Mouse (Mus musculus) embryonic fibroblast, embryonic 13.5 days (primary cell): ENCODE measurements at regions not wholly inside any gene's neighbourhood (a gene's known extent, or its start where the extent isn't known, plus 50 kb on each side); places are given as distances from the start of the nearest gene placed in this dataset.
A peak's percentile ranks its signal among the peaks of the same experiment; 100 is the strongest.

Source experiments
- H3K27ac ChIP-seq: 2 replicates; pipeline ENCODE4 v1.5.1; 2012; ENCODE audit warnings: low read length, control low read depth, inconsistent platforms; ENCODE audit not compliant: insufficient read depth
- H3K4me1 ChIP-seq: 2 replicates; pipeline ENCODE4 v1.6.1; 2011; ENCODE audit warnings: low read length; ENCODE audit not compliant: control insufficient read depth, insufficient read depth
- H3K4me3 ChIP-seq: 2 replicates; pipeline ENCODE4 v1.5.1; 2011; ENCODE audit warnings: mild to moderate bottlenecking, control low read depth, low read length; ENCODE audit not compliant: insufficient read depth
- CTCF ChIP-seq: IDR thresholded peaks from 2 replicates; pipeline ENCODE4 v1.5.1; 2011; ENCODE audit warnings: mild to moderate bottlenecking, control low read depth, low read length, moderate library complexity, borderline replicate concordance; ENCODE audit not compliant: insufficient read depth
- POLR2A ChIP-seq: IDR thresholded peaks from 2 replicates; pipeline ENCODE4 v1.6.1; 2011; ENCODE audit warnings: low read depth, mild to moderate bottlenecking, control low read depth, low read length, moderate library complexity

DNA sequence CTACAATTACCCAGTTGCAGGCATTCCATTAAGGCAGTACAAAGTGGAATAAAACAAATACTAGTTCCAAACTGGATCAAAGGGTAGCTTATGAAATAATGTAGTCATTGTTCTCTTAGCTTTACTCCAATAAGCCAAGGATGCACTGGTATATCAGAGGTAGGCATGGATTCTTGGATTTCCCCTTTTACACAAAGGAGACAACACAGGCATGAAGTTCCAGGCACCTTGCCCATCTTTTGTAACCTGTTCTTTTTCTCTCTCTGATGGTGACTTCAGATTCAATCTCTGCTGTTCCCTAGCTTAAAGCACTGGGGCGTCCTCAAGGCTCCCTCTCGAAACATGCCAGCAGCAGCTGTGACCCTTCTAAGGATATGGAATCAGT lies 613.5 kb upstream of the A1bg start:
- peak overlapping the region; percentile 28; the same call in 1 of the 2 replicates for H3K27ac ChIP-seq
- H3K4me3 ChIP-seq, result no peak overlapping the region
- H3K4me1 ChIP-seq, result peaks cover 9% of the 10 kb centered on the region
- no peak for TF ChIP-seq POLR2A
- TF ChIP-seq CTCF, result no peak

DNA sequence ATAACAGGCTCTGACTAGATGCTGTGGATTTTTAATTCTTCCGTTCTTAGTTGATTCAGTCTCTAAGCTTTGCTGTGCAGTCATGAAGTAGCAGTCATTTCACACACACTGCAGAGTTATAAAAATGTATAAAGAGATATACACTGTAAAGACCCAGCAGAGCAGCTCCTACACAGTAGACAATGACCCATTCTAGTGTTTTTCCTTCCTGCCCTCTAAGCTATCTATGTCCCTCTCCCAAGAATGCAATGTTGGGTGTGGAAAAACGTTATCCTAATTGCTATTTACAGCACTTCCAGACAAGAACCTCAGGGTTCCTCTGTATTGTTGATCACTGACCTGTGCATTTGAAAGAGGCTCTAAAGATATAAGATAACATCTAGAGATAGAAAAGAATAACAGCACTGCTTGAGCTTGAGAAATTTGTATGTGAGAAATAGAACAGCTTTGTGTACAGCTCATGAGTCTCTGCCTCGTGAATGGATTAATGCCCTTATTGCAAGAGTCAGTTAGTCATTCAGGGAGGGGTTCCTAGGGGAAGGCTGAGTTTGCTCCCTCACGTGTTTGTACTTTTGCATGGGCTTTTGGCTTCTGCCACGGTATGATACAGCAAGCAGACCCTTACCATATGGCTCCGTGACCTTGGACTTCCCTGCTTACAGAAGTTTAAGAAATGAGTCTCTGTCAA lies 613.0 kb upstream of the A1bg start:
- TF ChIP-seq CTCF (no peak), POLR2A (no peak)
- Histone ChIP-seq H3K4me3 (no peak overlapping the region), H3K4me1 (peaks cover 9% of the 10 kb centered on the region), H3K27ac (peak overlapping the region; percentile 63)

DNA sequence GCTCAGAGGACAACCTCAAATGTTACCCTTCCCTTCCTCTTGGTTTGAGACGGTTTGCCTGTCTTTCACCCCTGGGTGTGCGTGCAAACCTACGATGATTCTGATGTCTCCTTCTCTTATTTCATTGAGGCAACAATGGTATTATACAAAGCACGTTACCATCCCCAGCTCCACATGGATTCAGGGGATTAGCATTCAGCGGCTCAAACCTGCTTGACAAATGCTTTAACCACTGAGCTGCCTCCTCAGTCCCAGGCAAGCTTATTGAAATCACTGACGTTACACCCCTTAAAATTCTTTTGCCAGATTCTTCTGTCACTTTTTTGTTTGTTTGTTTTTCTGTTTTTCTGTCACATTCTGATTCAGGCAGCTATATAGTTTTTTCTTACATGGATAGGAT lies 612.4 kb upstream of the A1bg start:
- Histone ChIP-seq H3K27ac (no peak overlapping the region), H3K4me1 (peaks cover 9% of the 10 kb centered on the region), H3K4me3 (no peak overlapping the region)
- TF ChIP-seq CTCF (no peak), POLR2A (no peak)

DNA sequence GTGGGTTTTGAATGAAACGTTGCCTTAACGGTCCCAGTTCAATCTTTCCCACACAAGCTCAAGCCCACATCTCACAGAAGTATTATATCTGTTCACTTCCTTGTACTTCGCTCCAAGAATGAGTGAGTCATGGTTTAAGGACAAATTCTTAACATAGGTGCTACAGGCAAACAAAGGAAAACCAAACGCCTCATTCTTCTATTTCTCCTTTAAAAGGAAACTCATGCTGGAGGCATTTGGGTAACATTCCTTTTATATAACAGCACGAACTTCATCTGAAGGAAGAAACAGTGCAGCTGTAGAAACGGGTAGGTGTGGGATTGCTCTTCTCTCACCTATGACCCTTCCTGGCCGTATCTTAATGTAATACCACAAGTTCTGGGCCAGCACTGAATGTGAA lies 610.0 kb upstream of the A1bg start:
- TF ChIP-seq CTCF, result no peak
- no peak for TF ChIP-seq POLR2A
- peaks cover 9% of the 10 kb centered on the region for H3K4me1 ChIP-seq
- no peak overlapping the region for H3K4me3 ChIP-seq
- H3K27ac ChIP-seq, result peak overlapping the region; percentile 91

DNA sequence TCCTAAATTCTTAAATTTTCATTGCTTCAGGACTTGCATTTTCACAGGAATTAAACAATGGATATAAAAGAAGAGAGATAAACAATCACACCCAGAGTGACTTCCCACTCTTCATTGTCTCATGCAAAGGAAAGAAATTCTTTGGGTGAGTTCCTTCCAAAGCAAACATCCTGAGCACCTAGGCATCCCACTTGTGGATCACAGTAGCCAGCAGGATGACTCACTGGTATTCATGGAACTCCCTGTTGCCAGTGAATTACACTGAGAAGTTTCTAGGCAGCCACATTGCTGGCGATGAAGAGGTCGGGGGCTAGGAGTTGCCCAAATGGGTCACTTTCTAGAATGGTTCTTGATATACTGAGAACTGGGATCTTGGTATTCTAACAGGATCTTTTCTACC lies 609.2 kb upstream of the A1bg start:
- no peak for TF ChIP-seq CTCF
- no peak for TF ChIP-seq POLR2A

DNA sequence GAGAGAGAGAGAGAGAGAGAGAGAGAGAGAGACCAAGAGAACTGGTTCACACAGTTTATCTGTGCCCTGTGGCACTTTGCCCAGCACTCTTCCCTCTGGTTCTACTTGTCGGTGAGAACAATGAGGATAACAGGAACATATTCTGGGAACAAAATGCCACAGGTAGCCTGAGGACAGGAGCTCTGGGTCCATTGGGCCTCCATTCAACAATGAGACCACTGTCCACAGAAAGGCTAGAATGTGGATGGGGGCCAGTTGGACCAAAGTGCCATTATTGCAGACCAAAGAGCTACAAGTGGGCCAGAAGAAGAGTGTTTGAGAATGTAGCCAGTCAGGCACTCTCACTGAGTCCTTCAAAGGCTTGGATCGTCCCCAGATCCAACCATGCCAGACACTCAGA lies 600.2 kb upstream of the A1bg start:
- no peak overlapping the region for H3K4me3 ChIP-seq

More for the DNA sequence above, 609.2 kb upstream of the A1bg start:
- H3K4me3 ChIP-seq, result no peak overlapping the region
- H3K27ac ChIP-seq, result peak overlapping the region; percentile 91
- peaks cover 9% of the 10 kb centered on the region for H3K4me1 ChIP-seq

DNA sequence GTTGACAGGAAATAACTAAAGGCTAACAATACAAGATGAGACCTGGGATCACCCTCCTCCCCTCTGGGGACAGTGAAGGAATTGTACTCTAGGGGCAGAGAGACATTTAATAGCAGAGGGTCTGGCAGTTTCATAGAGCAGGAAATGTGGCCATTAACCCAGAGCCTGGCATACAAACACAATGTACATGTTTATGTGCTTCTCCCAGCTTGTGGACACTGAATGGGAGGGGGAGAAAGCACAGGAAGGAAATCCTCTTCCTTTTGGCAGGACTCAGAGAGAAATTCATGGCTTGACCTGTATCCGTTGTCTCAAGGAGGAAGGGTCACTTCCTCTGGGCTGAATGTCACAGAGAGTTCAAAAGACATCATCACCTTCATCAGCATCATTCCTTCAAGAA lies 594.5 kb upstream of the A1bg start:
- TF ChIP-seq CTCF (no peak), POLR2A (no peak)
- H3K4me3 ChIP-seq, result no peak overlapping the region
- no peak overlapping the region for H3K27ac ChIP-seq
- peaks cover 2% of the 10 kb centered on the region; the same call in 1 of the 2 replicates for H3K4me1 ChIP-seq

More for the DNA sequence above, 600.2 kb upstream of the A1bg start:
- Histone ChIP-seq H3K27ac (no peak overlapping the region), H3K4me1 (no peaks in the 10 kb centered on the region)
- TF ChIP-seq POLR2A, result no peak
- TF ChIP-seq CTCF, result no peak

DNA sequence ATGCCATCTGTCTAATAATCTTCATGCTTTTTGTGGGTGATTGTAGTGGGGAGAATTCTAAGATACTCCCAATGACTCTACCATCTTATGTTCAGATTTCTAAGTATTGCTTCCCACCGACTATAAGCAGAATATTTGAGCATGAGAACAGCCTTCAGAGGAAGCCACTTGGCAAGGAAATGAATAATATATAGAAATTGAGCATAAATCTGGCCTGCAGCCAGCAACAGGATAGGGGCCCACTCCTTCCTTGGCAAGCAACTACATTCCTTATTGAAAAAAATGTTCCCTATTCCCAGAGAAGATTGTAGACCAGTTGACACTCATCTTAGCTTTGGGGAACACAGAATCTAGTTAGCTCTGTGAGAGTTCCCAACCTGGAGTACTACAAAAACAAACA lies 591.5 kb upstream of the A1bg start:
- H3K4me3 ChIP-seq, result no peak overlapping the region
- peaks cover 2% of the 10 kb centered on the region; the same call in 1 of the 2 replicates for H3K4me1 ChIP-seq
- no peak overlapping the region for H3K27ac ChIP-seq
- TF ChIP-seq POLR2A (no peak), CTCF (no peak)

DNA sequence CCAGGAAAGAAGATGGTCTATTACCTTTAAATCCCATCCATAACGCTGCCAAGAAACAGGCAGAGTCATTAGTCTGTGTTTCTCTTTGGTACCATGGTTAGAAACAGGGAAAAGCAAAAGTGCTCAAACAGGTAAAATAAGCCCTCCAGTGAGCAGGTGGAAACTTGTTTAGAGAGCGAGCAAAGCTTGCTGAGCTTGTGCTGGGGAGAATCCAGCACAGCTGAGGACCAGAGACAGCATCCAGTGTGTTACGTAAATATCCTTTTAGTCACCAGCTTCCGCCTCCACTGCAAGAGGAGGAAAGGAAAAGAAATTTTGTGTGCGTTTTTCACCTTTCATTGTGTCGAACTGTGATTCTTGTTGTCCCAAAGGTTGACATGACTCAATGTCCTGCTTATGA lies 586.0 kb upstream of the A1bg start:
- TF ChIP-seq CTCF, result no peak
- TF ChIP-seq POLR2A, result no peak
- Histone ChIP-seq H3K27ac (no peak overlapping the region), H3K4me1 (peaks cover 2% of the 10 kb centered on the region; the same call in 1 of the 2 replicates), H3K4me3 (no peak overlapping the region)

DNA sequence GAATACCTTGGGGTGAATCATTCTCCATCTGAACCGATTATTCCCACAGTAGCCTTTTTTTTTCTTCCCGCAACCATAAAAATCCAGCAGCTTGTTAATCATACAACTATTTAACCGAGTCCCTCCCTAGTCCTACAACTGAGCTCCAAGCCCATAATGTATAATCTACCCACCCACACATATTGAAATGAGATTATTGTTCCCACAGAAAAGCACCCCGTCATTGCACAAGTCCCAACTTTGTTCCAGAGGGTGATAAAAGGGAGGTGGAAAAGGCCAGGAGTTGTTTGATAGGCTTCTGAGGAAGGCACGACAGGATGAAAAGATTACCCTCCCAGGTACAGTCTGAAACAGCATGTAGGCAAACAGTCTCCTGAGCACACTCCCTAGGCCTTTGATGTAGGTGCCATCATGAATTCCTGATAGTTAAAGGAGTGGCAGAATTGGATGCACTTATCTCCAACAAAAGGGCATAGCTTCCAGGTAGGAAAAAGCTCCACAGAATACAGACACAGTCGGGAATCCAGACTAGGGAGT lies 583.6 kb upstream of the A1bg start:
- H3K4me1 ChIP-seq, result no peaks in the 10 kb centered on the region
- H3K27ac ChIP-seq, result no peak overlapping the region
- H3K4me3 ChIP-seq, result no peak overlapping the region
- no peak for TF ChIP-seq POLR2A
- no peak for TF ChIP-seq CTCF
